Mouse (Mus musculus) spleen, adult 12 weeks (tissue): Measurements from ENCODE around the gene Fam20b.

ENCODE experiments used
- DNase-seq: peaks from one replicate; pipeline ENCODE4 v3.0.0; 2022; ENCODE audit warnings: low spot score

Gene Fam20b

GRCm38 (mm10) chr1:156727234-156728108, 8.6 kb upstream of the Fam20b start:
- DNase-seq: no peak

GRCm38 (mm10) chr1:156722089-156722488, 3.2 kb upstream of the Fam20b start:
- no peak for DNase-seq

- DNase-seq: no peak
Observed at GRCm38 (mm10) chr1:156720046-156720445, 1.2 kb upstream of the Fam20b start.

GRCm38 (mm10) chr1:156718286-156718949, 468 bp downstream of the Fam20b start:
- DNase-seq: peak; percentile 57

GRCm38 (mm10) chr1:156717751-156718285, 1.1 kb downstream of the Fam20b start:
- no peak for DNase-seq

- DNase-seq: no peak
Observed at GRCm38 (mm10) chr1:156716681-156717080, 2.2 kb downstream of the Fam20b start.

- no peak for DNase-seq
Observed at GRCm38 (mm10) chr1:156710472-156711098, 8.3 kb downstream of the Fam20b start.

- no peak for DNase-seq
Observed at GRCm38 (mm10) chr1:156708672-156709071, 10.2 kb downstream of the Fam20b start.

- DNase-seq: no peak
Observed at GRCm38 (mm10) chr1:156705696-156706285, 13.1 kb downstream of the Fam20b start.

GRCm38 (mm10) chr1:156703444-156703843, 15.4 kb downstream of the Fam20b start:
- no peak for DNase-seq

- DNase-seq: no peak
Observed at GRCm38 (mm10) chr1:156702151-156702550, 16.7 kb downstream of the Fam20b start.

GRCm38 (mm10) chr1:156686025-156686661, 32.7 kb downstream of the Fam20b start:
- DNase-seq: no peak

- no peak for DNase-seq
Observed at GRCm38 (mm10) chr1:156679599-156679998, 39.3 kb downstream of the Fam20b start.

GRCm38 (mm10) chr1:156677230-156677629, 41.7 kb downstream of the Fam20b start:
- DNase-seq: no peak

- no peak for DNase-seq
Observed at GRCm38 (mm10) chr1:156676596-156676995, 42.3 kb downstream of the Fam20b start.

- DNase-seq: peak; percentile 43
Observed at GRCm38 (mm10) chr1:156676171-156676570, 42.7 kb downstream of the Fam20b start.

- peak; percentile 71 for DNase-seq
Observed at GRCm38 (mm10) chr1:156674195-156675000, 44.5 kb downstream of the Fam20b start, which contains the start of gene Tor3a. Gene Tor3a (minus strand): TSS chr1:156674356.

GRCm38 (mm10) chr1:156673476-156674194, 45.3 kb downstream of the Fam20b start:
- DNase-seq: peak; percentile 42

GRCm38 (mm10) chr1:156672720-156673475, 46.0 kb downstream of the Fam20b start:
- DNase-seq: no peak
